Mouse (Mus musculus) naive thymus-derived CD4-positive, alpha-beta T cell, adult 2 months (primary cell): ENCODE measurements at regions not wholly inside any gene's neighbourhood (a gene's known extent, or its start where the extent isn't known, plus 50 kb on each side); places are given as distances from the start of the nearest gene placed in this dataset.

Experiments
- DNase-seq: peaks from one replicate; pipeline ENCODE4 v3.0.0-alpha.2; 2011; ENCODE audit warnings: low read depth

DNA sequence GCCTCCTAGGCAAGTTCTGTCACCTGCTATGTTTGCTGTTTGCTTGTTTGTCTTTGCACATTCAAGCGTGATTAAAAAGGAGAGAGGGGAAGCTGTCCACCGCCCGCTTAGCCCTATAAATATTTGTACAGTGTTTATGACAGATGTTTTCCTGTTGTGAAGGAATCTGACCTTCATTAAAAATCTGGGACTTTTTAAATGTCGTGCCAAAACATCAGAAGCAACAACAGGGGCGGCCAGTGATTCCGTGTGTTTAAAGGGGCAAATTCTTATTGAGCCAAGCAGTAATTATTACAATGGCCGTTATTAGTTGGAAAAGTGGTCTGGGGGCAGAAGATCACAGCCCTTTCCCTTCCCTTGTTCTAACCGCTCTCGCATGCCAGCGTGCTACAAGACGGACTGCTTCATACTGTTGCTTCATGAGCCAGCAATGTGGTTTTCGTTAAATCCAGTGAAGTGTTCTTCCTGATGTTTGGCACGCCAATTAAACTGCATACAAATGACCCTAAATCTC is 119.3 kb downstream of the Gas1 start:
- no peak for DNase-seq

DNA sequence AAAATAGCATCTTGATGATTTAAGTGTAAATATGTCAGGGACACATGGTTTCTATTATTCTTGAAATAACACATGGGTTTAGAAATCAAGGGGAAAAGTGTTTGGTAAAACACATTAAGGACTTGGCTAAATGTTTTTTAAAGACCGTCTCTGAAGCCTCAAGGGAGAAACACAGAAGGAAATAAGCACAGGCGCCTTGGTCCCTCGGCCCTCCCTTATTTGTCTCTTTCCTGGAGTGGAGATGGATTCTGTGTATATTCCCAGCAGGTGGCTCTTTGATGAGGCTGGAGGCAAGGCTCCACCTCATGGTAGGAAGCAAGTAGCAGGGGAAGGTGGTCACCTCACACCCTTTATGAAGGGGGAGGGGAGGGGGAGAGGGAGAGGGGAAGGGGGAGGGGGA is 122.6 kb downstream of the Gas1 start:
- no peak for DNase-seq

DNA sequence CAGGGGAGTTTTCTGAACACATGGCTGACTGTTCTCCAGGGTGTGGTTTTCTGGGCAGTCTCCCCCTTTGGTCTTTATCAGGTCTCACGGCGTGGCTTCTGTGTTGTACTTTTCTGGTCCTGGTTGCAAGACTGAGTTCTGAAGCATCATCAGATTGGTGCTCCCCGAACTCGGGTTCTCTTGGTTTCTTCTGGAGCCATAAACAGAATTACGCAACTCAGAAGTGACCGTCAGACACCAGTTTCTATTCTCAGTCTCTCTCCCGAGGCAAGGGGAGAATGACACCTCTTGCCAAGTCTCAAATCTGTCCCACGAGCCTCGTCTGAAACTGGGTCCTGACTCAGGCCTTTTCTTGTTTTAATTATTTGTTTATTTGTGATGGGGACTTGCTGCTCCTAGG is 123.1 kb downstream of the Gas1 start:
- DNase-seq = no peak

DNA sequence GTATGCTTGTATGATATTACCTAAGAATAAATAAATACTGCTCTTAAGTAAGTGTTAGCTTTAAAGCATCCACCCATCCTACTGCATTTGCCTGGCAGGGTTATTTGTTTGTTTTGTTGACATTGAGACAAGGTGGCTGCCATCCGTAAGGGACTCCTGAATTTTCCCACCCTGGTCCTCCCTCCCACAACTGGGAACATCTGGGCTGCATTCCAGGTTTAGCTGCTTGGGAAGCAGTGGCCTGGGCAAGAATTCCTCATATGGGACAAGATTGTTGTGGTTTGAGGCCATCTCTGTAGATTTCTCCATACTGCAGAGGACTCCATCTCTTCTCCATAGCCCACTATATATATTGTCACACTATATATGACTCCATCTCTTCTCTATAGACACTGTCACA is 125.3 kb downstream of the Gas1 start:
- DNase-seq = no peak

DNA sequence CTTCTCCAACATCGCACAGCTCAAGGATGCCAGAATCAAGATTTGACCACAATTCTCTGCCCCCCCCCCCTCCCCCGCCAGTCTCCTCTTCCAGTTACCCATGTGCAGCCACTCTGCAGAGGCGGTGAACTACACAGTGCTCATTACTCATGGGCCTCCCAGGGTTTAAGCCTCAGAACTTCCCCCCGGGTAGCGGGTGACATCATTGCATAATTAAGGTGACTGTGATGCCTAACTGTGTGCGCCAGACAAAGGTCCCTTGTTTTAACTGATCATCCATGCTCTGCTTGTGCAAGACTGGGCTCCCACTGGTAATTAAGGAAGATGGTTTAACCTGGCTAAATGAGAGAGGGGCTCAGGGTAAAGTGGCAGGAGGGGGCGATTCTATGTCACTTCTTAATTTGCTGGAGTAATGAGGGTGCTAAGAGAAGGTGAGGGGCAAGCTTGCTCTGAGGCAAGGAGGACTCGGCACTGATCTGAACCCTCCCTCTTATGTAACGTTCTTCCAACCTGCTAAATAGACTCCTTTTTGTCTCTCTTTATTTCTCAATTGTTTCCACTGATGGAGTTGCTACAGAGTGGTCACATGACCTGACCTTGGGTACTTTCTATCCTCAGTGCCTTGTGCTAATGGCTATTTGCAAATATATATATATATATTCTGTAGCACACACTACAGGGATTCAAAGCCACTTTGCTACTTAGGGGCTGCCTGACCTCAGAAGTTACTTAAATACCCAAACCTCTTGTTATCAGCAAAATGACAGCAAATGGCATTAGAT is 126.2 kb downstream of the Gas1 start:
- DNase-seq = no peak

DNA sequence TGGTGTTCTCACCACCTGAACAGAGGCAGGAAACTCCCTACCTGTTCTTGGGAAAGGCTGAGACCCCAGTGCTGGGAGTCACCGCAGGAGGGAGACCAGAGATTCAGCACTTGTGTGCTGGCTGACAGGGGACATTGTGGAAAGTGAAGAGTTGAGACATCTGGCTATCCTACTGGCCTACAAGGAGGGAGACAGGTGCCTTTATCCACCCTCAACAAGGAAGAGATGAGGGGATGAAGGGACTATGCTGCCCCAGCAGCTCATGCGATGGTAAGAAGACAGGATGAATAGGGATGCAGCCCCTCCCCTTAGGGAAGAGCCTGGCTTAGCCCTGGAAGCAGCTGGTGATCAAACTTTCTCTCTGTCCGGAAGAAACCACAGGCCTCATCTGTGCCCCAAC is 127.5 kb downstream of the Gas1 start:
- DNase-seq = no peak

DNA sequence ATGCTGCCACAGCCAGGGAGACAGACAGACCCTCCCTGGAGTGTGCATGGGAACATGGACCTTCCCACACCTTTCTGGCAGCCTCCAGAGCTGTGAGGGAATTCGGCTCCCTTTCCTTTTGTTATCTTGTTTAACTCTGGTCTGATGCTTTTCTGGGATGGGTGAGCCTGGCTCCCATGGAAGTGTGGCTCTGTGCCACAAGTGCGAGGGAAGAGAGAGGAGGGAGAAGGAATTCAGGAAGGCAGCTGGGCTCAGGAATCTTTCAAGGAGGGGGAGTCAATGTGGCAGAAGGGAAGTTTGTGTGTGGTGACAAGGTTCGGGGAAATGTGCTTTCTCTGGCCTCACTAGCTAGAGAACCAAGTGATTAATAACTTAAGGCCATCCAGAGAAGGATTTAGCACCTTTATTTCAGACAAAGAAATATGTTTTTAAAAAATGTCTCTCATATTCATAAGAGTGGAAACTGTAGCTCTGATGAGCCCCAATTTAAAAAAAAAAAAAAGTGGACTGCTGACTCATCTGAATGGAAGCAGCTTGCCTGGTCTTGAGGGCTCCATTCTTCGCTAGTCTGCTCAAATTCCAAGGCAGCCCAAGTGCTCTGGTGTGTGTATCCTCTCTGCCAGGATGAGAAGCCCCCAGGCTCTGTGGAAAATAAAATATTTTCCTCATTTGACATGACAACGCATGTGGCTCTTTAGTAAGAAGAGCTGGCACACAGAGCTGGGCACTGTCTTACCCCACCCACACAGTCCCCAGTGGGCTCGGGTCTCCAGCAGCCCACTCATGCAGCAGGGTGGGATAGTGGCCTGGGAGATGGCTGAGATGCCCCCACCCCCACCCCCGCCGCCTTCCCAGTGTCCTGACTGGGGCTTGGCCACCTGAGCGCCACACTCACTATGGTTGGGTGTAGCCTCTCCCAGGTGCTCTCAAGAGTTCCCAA is 129.1 kb downstream of the Gas1 start:
- DNase-seq = no peak

DNA sequence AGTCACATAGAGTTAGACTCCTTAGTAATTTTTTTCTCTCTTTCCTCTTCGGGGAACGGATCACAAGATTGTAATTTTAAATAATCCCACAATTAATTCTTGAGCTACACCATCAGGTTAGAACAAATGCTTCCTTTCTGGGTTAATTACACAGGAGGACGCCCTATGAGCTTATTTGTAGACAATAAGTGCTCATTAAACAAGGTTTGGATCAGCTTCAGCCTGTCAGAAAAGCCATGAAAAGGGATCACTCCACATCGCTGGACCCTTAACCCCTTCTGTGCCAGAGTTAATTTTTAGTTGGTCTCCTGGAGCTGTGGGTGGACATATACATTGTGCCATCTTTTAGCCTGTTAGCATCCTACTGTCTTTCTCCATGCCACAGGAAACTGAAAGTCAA is 131.4 kb downstream of the Gas1 start:
- DNase-seq = no peak

DNA sequence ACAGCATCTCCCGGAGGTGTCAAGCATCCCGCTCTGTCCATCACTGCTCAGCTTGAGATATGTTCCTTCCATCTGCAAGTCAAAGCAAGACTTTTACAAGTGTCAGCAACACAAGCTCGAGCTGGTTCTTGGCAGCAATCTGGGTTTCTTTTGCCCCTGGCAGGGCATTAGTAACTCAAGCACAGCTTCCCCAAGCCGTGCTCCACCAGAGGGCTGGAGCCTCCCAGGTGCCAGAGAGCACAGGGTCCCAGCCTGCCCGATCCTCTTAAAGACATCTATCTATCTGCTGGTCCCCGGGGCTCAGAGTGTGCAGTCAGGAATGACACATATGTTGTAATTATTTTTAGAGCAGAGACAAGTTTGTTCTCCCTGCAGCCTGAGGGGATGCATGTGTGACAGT is 132.3 kb downstream of the Gas1 start:
- DNase-seq = no peak

DNA sequence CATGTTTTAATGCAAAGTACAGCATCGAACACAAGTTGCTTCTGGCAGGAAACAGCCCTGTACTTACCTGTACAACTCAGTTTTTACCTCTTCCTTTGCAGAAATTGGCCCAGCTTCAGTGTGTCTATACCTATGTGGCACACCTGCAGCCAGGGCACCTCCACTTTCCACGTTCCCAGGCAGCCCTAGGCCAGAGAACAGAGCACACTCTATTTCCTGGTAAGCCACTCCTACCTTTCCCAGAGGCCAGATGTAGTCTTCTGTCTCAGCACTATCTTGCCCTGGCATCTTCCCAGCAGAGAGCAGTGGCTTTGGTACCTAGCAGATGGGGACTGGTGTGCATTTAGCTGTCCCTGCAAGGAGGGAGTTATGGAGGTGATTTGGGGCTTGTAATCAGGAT is 134.7 kb downstream of the Gas1 start:
- DNase-seq = no peak

DNA sequence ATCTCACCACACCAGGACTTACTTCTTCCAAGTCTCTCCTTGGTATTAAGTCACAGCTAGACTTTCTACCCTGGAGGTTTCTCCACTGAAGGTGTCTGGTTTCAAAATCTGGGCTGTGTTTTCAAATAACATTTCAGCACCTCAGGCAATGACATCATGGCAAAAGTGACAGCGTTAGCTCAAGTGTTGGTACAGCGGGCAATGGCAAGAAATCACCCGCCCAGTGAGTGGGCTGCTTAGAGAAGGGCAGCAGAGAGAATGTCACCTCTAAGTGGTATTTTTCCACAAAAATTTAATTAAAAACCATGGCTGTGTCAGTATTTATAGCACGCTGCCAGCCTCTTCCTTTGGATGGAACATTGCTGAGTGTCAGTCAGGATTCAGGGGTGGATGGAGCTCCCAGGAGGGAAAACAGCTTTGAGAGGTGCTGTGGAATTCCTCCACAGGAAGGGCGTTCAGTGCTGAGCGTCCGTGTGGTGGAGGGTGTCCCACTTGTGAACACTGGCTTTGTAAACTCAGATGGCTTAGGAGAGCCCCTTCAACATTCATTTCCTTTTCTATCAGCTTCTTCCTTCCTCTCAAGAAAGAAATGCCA is 141.5 kb downstream of the Gas1 start:
- no peak for DNase-seq

DNA sequence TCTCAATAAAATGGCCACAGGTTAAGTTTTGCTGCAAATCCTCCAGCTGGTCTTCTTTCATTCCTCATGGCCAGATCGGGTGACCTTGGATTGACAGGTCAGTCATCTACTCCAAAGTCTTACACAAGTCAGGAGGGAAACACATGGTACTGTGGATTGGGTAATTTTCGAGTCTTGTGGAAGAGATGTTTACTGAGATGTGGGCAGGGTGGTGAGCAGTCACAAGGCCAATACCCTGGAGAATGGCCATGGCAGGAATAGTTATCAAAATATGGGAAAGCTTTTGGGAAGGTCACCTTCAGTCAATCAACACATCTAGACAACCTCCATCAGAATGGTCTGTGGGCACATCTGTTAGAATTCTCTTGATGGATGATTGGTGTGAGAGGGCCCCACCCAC is 144.0 kb downstream of the Gas1 start:
- no peak for DNase-seq

DNA sequence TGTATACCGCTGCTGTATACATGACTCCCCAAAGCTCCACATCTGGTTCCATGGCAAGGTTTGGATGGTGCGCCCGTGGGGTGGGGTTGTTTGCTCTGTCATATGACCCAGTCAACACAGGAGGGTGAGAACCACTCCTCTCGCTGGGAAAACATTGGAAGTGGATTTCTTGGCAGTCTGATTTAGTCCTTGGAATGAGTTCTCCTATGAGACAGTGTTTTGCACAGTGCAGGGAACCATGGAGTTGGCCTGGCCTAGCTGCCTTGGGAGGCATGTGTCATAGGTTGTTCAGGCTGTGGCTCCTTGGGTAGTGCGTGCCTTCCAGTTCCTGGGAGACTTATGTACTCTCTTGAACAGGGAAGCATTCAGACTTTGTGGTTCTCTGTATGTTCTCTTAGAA is 144.6 kb downstream of the Gas1 start:
- DNase-seq = no peak

DNA sequence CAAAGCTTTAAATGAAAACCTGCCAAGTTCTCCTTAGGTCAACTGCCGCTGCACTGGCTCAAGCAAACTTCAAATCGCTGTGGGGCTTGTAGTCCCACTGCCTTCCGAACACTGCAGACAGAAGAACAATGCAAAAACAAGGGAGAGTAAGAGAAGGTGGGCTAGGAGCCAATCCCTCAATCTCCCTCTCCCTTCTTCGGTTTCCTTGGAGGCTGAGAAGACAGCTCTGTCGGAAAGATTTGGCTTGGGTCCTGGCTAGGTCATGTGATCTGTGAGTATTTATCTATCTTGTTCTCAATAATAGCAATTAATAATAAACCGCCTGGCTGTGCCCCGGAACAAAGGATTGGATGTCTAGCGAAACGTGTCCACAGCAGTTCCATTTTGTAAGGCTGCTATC is 147.6 kb downstream of the Gas1 start:
- DNase-seq = no peak

DNA sequence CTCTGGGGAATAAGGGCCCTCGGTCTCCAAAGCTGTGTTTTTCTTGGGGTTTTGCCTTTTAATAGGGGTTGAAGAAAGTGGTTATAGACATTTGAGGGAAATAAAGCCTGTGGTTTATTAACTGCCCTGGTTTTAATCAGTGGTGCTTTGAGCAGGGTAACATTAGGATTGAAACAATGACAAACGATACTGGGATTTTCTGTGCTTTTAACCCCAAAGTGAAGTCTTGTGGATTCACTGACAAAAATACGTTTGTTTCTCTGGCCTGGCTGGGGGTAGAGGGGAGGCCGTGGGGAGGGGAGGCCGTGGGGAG is 157.0 kb downstream of the Gas1 start:
- DNase-seq = no peak

DNA sequence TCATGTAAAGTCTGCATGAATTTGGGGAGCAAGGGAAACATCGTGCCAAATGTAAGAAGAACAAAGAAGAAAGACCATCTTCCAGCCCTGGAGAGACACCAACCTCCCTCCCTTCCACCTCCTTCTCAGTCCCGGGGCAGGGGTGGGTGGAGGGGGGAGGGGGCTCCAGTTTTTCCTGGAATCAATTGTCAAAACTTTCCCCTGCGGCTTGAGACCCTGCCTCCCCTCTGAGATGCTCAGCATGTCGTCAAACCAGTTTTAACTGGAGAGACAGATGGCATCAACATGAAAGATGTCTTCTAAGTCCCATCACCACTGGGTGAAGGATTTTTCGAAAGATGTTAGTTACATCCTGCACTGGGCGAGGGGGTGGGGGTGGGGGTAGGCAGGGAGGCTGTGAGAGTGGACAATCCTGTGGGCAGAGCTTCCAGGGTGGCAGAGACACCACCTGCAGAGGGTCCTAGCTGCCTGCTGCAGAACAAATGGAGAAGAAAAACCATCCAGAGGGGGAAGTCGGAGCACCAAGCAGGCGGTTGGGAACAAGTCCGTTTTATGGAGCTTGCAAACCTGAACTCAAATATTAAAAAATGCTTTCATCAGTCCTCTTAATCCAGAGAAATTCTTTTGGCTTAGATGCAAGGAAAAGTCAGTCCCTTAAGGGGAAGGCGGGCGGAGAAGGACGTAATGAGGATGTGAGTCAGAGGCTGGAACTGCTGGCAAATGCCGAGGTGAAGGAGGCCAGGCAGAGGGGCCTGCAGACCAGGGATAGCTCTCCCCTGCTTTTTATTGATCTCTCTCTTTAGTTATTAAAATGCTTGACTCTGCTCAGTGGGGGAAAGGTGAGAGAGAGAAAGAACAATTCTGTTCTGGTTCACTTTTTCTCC is 157.6 kb downstream of the Gas1 start:
- DNase-seq = no peak

DNA sequence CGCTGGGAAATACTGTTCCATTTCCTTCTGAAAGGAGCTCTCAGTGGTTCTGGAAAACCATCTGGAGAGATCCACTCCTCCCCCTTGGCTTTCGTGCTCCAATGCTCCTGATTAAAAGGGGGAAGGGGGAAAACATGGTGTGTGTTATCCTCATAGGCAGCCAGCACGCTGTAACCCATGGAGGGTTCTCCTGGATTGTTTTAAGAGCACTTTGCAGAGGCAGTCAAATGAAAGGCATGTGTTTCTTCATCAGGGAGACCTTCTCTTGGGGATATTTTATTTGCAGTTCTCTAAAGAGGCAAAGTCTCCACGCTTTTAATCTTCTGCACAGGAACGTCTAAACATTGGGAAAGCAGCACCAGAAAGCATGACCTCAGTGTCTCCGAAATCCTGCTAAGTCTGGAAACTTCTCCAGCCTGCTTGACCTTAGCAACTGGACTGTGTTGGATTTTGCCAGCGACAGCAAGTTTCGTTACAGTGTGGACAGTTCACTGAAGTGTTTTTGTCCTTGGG is 161.3 kb downstream of the Gas1 start:
- no peak for DNase-seq

DNA sequence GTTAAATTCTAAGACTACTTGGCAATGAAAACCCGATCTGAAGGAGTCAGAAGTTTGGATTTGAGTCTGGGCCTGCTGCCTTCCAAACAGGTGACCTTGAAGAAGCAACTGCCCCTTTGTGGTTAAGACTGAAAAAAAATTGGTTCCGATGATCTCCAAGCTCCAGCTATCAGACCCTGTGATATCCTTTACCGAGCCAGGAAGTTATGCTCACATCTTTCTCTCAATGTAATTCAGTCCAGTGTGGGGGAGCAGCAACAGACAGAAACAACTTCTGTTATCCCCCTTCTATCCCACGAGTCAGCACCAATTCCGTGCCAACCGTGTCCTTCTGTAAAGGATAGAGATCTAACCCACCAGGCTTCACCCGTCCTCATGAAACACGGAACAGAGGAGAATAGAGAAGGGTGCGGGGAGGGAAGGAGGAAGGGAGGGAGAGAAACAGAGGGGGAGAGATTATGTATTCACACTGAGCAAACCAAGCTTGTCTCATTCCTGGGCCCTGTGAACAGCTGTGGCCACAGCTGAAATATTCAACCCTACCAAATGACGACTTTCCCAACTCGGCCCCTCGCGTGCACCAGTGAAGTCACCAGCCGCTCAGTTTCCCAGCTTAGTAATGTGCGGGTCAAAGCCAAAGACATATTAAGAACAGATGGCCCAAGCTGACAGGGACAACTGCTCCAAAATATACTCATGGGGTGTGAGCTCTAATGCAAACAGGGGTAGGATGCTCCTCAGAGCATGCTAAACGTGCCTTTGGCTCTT is 164.9 kb downstream of the Gas1 start:
- DNase-seq = no peak

DNA sequence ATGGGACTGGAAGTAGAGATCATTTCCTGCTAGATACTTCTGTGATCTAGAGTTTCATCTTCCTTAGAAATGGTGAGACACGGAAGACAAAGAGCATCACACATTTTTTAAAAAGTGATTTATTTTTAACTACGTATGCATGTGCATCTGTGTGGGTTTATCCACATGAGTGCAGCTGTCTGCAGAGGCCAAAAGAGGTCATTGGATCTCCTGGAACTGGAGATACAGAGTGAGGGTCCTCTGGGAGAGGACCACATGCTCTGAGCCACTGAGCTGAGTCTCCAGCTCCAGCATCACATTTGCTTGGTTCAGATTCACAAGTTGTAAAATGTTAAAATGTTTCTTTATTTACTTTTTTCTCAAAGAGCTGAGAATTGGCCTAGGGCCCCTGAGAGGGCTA is 166.1 kb downstream of the Gas1 start:
- no peak for DNase-seq

DNA sequence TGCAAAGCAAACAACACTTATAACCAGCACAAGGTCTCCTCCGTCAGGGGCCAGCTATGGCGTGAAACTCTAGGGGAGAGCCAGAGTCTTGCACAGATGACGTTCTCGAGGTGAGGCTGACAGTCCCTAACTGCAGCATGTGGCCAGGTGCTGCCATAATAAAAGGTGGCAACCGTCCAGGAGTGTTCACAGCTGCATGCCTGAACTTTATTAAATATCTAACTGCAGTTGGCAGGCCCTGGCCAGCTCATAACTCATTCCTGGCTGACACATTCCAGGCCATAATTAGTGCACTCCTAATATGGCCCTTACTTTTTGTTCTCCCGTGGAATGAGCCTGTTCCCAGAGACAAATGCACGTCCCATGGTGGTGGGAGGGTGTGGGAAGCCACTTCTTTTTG is 169.6 kb downstream of the Gas1 start:
- DNase-seq = no peak

DNA sequence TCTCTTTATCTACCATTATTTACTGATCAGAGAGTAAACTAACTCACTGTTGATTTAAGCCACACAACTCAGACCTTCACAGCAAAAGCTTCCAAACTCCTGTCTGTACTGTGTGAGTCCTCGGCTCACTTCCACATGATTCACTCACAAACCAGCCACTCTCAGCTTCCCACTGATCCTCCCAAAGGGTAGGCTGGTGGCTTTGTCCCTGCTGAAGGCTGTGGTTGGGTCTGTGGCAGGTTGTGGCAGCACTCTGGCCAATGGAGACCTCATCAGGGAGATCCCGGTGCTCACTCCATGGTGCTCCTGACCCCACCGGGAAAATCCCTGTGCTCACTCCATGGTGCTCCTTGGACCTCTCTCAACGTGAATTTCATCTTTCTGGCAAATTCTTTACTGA is 170.1 kb downstream of the Gas1 start:
- DNase-seq = no peak
